Comparison of ENCODE assay signal across 24 mouse cellular contexts in genomic region chr17:5067264-5067663, GRCm38 (mm10).
DNase-seq lines count a peak whose midpoint lies in the region; ATAC-seq and TF ChIP-seq lines count a peak whose summit lies in the region.
"Had no signal": no experiment of that assay in that cellular context is flagged by ENCODE, and none has a peak within 500 bp of the region (broad histone marks: within the 10 kb centered on the region; RNA-seq: fewer than 3 reads in every experiment).

No protein-coding gene starts in this region.

- H3K4me1 ChIP-seq in kidney, adult 2 months (ENCODE audit: control insufficient read depth, insufficient read depth, low read length) = peaks cover 12% of the 10 kb centered on the region
- H3K4me1 ChIP-seq in limb, embryonic 14.5 days (ENCODE audit: control insufficient read depth, insufficient read depth, low read length) = peaks cover 5% of the 10 kb centered on the region
- peaks cover 16% of the 10 kb centered on the region for H3K4me1 ChIP-seq in limb, embryonic 10.5 days

- WGBS in kidney, adult 2 months = 34% methylated on average over 4 of the region's 4 CpGs
- WGBS in limb, embryonic 14.5 days = 50% methylated on average over 4 of the region's 4 CpGs
- 65% methylated on average over 4 of the region's 4 CpGs for WGBS in limb, embryonic 10.5 days

- no peak overlapping the region for H3K4me3 ChIP-seq in kidney, adult 2 months (ENCODE audit: insufficient read depth, low read depth, low read length)
- H3K4me3 ChIP-seq in limb, embryonic 14.5 days (replicated peaks; ENCODE audit: low read length) = no peak overlapping the region
- no peak overlapping the region for H3K4me3 ChIP-seq in limb, embryonic 10.5 days
- H3K4me3 ChIP-seq: forebrain, embryonic 12.5 days; heart, embryonic 12.5 days; limb, embryonic 12.5 days; liver, embryonic 13.5 days; midbrain, embryonic 15.5 days; myocyte had no signal

- H3K4me2 ChIP-seq in limb, embryonic 14.5 days (replicated peaks; ENCODE audit: low read depth, low read length, severe bottlenecking) = no peak overlapping the region
- H3K4me2 ChIP-seq: forebrain, embryonic 12.5 days; heart, embryonic 12.5 days; limb, embryonic 12.5 days; liver, embryonic 13.5 days; lung, embryonic 14.5 days; midbrain, embryonic 15.5 days had no signal

- no peaks in the 10 kb centered on the region for H3K9me3 ChIP-seq in limb, embryonic 14.5 days (ENCODE audit: control insufficient read depth, low read length)
- H3K9me3 ChIP-seq in limb, embryonic 10.5 days (replicated peaks) = no peaks in the 10 kb centered on the region
- H3K9me3 ChIP-seq: forebrain, embryonic 12.5 days; heart, embryonic 12.5 days; limb, embryonic 12.5 days; liver, embryonic 13.5 days; midbrain, embryonic 15.5 days had no signal

- TF ChIP-seq CTCF in kidney, adult 2 months (conservative IDR thresholded peaks at IDR 0.05; ENCODE audit: insufficient read depth, insufficient read length, low read depth, low read length) = no peak

- no peaks in the 10 kb centered on the region for H3K36me3 ChIP-seq in kidney, adult 2 months (ENCODE audit: control insufficient read depth, insufficient read depth, low read length)
- no peaks in the 10 kb centered on the region for H3K36me3 ChIP-seq in limb, embryonic 14.5 days (ENCODE audit: control insufficient read depth, insufficient read depth, low read length)
- peaks cover 11% of the 10 kb centered on the region for H3K36me3 ChIP-seq in limb, embryonic 10.5 days
- H3K36me3 ChIP-seq: forebrain, embryonic 12.5 days; limb, embryonic 12.5 days; liver, embryonic 13.5 days; midbrain, embryonic 15.5 days had no signal

- TF ChIP-seq POLR2A in kidney, adult 2 months (IDR thresholded peaks at IDR 0.05; ENCODE audit: low read depth, low read length) = no peak
- no peak for TF ChIP-seq POLR2A in limb, embryonic 14.5 days (IDR thresholded peaks at IDR 0.05; ENCODE audit: borderline replicate concordance, extremely low read depth, insufficient read depth, insufficient read length)

- H3K9ac ChIP-seq in limb, embryonic 14.5 days (ENCODE audit: low read depth, low read length, severe bottlenecking) = no peak overlapping the region
- H3K9ac ChIP-seq: forebrain, embryonic 12.5 days; heart, embryonic 12.5 days; limb, embryonic 12.5 days; liver, embryonic 13.5 days; lung, embryonic 14.5 days; midbrain, embryonic 15.5 days had no signal

- ATAC-seq in frontal cortex, adult (ENCODE audit: low TSS enrichment) = peak; percentile 69
- 0 out of 2 replicates have a peak, but pooled peaks have one; percentile 47 for ATAC-seq in limb, embryonic 14.5 days (ENCODE audit: low FRiP score, low read depth)
- ATAC-seq: CD4-positive, CD25-positive, alpha-beta regulatory T cell, adult 4 months; intestine, postnatal 0 days; midbrain, embryonic 15.5 days had no signal

- H3K27me3 ChIP-seq in kidney, adult 2 months (replicated peaks; ENCODE audit: control insufficient read depth, insufficient read depth, low read length) = no peaks in the 10 kb centered on the region
- H3K27me3 ChIP-seq in limb, embryonic 14.5 days (ENCODE audit: control insufficient read depth, insufficient read depth, low read length) = no peaks in the 10 kb centered on the region
- H3K27me3 ChIP-seq in limb, embryonic 10.5 days (ENCODE audit: low read depth, poor library complexity, severe bottlenecking) = no peaks in the 10 kb centered on the region
- H3K27me3 ChIP-seq: forebrain, embryonic 12.5 days; heart, embryonic 12.5 days; limb, embryonic 12.5 days; liver, embryonic 13.5 days; midbrain, embryonic 15.5 days had no signal

- no peak for DNase-seq in frontal cortex, postnatal 25 days (ENCODE audit: low spot score in 2 of 2)
- peak; percentile 44 for DNase-seq in kidney, adult 2 months
- DNase-seq in kidney, postnatal 36 days = no peak
- DNase-seq in limb, embryonic 14.5 days (ENCODE audit: low spot score) = no peak
- DNase-seq in limb, embryonic 10.5 days (ENCODE audit: low spot score) = no peak
- DNase-seq in ZHBTc4 (ENCODE audit: low read depth, low spot score) = peak; percentile 48
- DNase-seq in Muller cell, postnatal 12 days (ENCODE audit: inconsistent ontology term) = no peak
- DNase-seq: adrenal gland, adult 2 months; gastrocnemius, postnatal 10 days; heart, postnatal 10 days; kidney, postnatal 10 days; liver, embryonic 13.5 days; lung, embryonic 14.5 days; lung, postnatal 4 days; thymus, adult 2 months had no signal

- 0 out of 2 replicates have a peak overlapping the region, but pooled peaks have one; percentile 48 for H3K27ac ChIP-seq in kidney, adult 2 months (ENCODE audit: insufficient read depth, low read depth, low read length)
- no peak overlapping the region for H3K27ac ChIP-seq in limb, embryonic 14.5 days (replicated peaks; ENCODE audit: low read depth, low read length)
- no peak overlapping the region for H3K27ac ChIP-seq in limb, embryonic 10.5 days
- H3K27ac ChIP-seq: forebrain, embryonic 12.5 days; limb, embryonic 12.5 days; liver, embryonic 13.5 days; midbrain, embryonic 15.5 days; stomach, postnatal 0 days had no signal

Comparison
In these comparisons a context has a peak if more than half of its experiments do, and no peak if none do; other contexts are left out.
1. DNase-seq: peak in kidney, adult 2 months (single experiment) and ZHBTc4 (single experiment); none in frontal cortex, postnatal 25 days (0 of 2), kidney, postnatal 36 days (0 of 2), limb, embryonic 14.5 days (single experiment), limb, embryonic 10.5 days (single experiment) and Muller cell, postnatal 12 days (single experiment).